Mouse (Mus musculus) ES-Bruce4 (cell line): ENCODE results near the gene Meis2.

Experiments
- CTCF ChIP-seq: IDR thresholded peaks from one replicate; pipeline ENCODE4 v1.8.1; 2011; ENCODE audit warnings: low read depth, low read length
- EP300 ChIP-seq: IDR thresholded peaks from 2 replicates; pipeline ENCODE4 v1.6.1; 2011; ENCODE audit warnings: low read depth, low read length; ENCODE audit not compliant: insufficient read depth

- no peak for TF ChIP-seq CTCF
- no peak for TF ChIP-seq EP300
These were observed 139.9 kb downstream of the Meis2 start for GRCm38 (mm10) chr2:115925744-115926143.
